Mouse (Mus musculus) CH12.LX (cell line): ENCODE data around the gene H2-Q2. TPM values are rescaled to one million over a fixed set of nuclear protein-coding genes. Genes with fewer than 3 reads are reported as not detected.
"Not testable (repeated sequence)": the region's sequence is repeated elsewhere in the genome, so short reads cannot be mapped to it uniquely, and the experiment has no call there.

Source experiments
- DNase-seq: peaks from one replicate; pipeline ENCODE4 v3.0.0-alpha.2; 2013; ENCODE audit errors: extremely low read depth
- H3K27ac ChIP-seq: 2 replicates; pipeline ENCODE4 v1.5.1; 2012; ENCODE audit warnings: low read depth, mild to moderate bottlenecking, control low read depth, moderate library complexity; ENCODE audit not compliant: insufficient read depth
- H3K27me3 ChIP-seq: replicated peaks from 2 replicates; pipeline ENCODE3; 2012; ENCODE audit warnings: inconsistent platforms
- H3K36me3 ChIP-seq, 2 experiments: replicated peaks in 1 of 2; 2 replicates each; pipeline versions ENCODE3 to v1.6.1; 2012; ENCODE audit warnings: inconsistent platforms in 1 of 2, low read length in 1 of 2, mild to moderate bottlenecking in 1 of 2, mixed read lengths in 1 of 2, moderate library complexity in 1 of 2; ENCODE audit not compliant: control insufficient read depth in 1 of 2, insufficient read depth in 1 of 2
- H3K4me1 ChIP-seq, 2 experiments: 2 replicates each; pipeline ENCODE4 v1.6.1; 2012; ENCODE audit warnings: inconsistent platforms in 1 of 2, moderate library complexity in 1 of 2; ENCODE audit not compliant: insufficient read depth in 2 of 2, control insufficient read depth in 1 of 2
- H3K4me2 ChIP-seq: 2 replicates; pipeline ENCODE4 v1.6.1; 2012; ENCODE audit warnings: low read depth, mild to moderate bottlenecking, control low read depth; ENCODE audit not compliant: poor library complexity, insufficient read depth, severe bottlenecking
- H3K4me3 ChIP-seq, 3 experiments: fragments of 150-350 bp in 1 of 3; sonication (generic) in 1 of 3; replicated peaks in 1 of 3; 2 replicates each; pipeline versions ENCODE3 to v1.5.1; 2011 to 2012; ENCODE audit warnings: low read depth in 2 of 3, low read length in 2 of 3, mild to moderate bottlenecking in 2 of 3, moderate library complexity in 2 of 3, control low read depth in 1 of 3, improper control_type of control experiment in 1 of 3, inconsistent platforms in 1 of 3, mixed read lengths in 1 of 3; ENCODE audit not compliant: poor library complexity in 1 of 3
- H3K79me2 ChIP-seq: replicated peaks from 2 replicates; pipeline ENCODE4 v1.6.1; 2012; ENCODE audit warnings: mild to moderate bottlenecking, moderate library complexity; ENCODE audit not compliant: control insufficient read depth, poor library complexity, insufficient read depth, severe bottlenecking; ENCODE audit errors: extremely low read depth
- H3K9ac ChIP-seq: 2 replicates; pipeline ENCODE4 v1.6.1; 2012; ENCODE audit warnings: low read depth, mild to moderate bottlenecking, control low read depth, moderate library complexity; ENCODE audit not compliant: insufficient read depth
- H3K9me3 ChIP-seq: replicated peaks from 2 replicates; pipeline ENCODE3; 2012; ENCODE audit warnings: low read length, inconsistent platforms, mixed read lengths
- BHLHE40 ChIP-seq: IDR thresholded peaks from 2 replicates; pipeline ENCODE4 v1.6.1; 2011; ENCODE audit warnings: mild to moderate bottlenecking, low read depth, low read length, improper control_type of control experiment
- EP300 ChIP-seq: IDR thresholded peaks from 2 replicates; pipeline ENCODE4 v1.6.1; 2011; ENCODE audit warnings: low read length, improper control_type of control experiment
- JUN ChIP-seq: IDR thresholded peaks from 2 replicates; pipeline ENCODE4 v1.6.1; 2011; ENCODE audit warnings: low read depth, mild to moderate bottlenecking, low read length, improper control_type of control experiment, moderate library complexity; ENCODE audit not compliant: insufficient read depth
- MAX ChIP-seq: IDR thresholded peaks from 2 replicates; pipeline ENCODE4 v1.6.1; 2011; ENCODE audit warnings: low read length, improper control_type of control experiment
- MEF2A ChIP-seq: IDR thresholded peaks from 2 replicates; pipeline ENCODE4 v1.6.1; 2014; ENCODE audit warnings: low read depth, mild to moderate bottlenecking, inconsistent platforms, low read length, improper control_type of control experiment, borderline replicate concordance
- MYC ChIP-seq: IDR thresholded peaks from 2 replicates; pipeline ENCODE4 v1.6.1; 2011; ENCODE audit warnings: low read depth, mild to moderate bottlenecking, improper control_type of control experiment, low read length
- NELFE ChIP-seq: IDR thresholded peaks from 2 replicates; pipeline ENCODE4 v1.6.1; 2011; ENCODE audit warnings: low read depth, low read length, improper control_type of control experiment
- POLR2AphosphoS2 ChIP-seq: IDR thresholded peaks from 2 replicates; pipeline ENCODE4 v1.6.1; 2011; ENCODE audit warnings: low read depth, low read length, improper control_type of control experiment
- RCOR1 ChIP-seq: conservative IDR thresholded peaks from 2 replicates; pipeline ENCODE4 v1.6.1; 2012; ENCODE audit warnings: low read depth, mild to moderate bottlenecking, inconsistent platforms, low read length, improper control_type of control experiment
- SIN3A ChIP-seq: IDR thresholded peaks from 2 replicates; pipeline ENCODE4 v1.6.1; 2012; ENCODE audit warnings: low read length, improper control_type of control experiment, inconsistent platforms
- TCF12 ChIP-seq: IDR thresholded peaks from 2 replicates; pipeline ENCODE4 v1.6.1; 2014; ENCODE audit warnings: low read depth, mild to moderate bottlenecking, inconsistent platforms, low read length, improper control_type of control experiment
- USF1 ChIP-seq: IDR thresholded peaks from 2 replicates; pipeline ENCODE4 v1.6.1; 2014; ENCODE audit warnings: low read depth, mild to moderate bottlenecking, inconsistent platforms, low read length, improper control_type of control experiment
- ZMIZ1 ChIP-seq: IDR thresholded peaks from 2 replicates; pipeline ENCODE4 v1.6.1; 2012; ENCODE audit warnings: low read depth, mild to moderate bottlenecking, inconsistent platforms, low read length, improper control_type of control experiment
- ZNF384 ChIP-seq: IDR thresholded peaks from 2 replicates; pipeline ENCODE4 v1.6.1; 2012; ENCODE audit warnings: low read depth, low read length, improper control_type of control experiment, inconsistent platforms
- dilution Hi-C: fragments of 300-500 bp; cut with MboI; formaldehyde crosslinking; loops from 2 replicates; pipeline ENCODE4 v1.14.3; 2020; ENCODE audit warnings: low sequenced_read_pairs; ENCODE audit not compliant: extremely low pct_unique_long_range_greater_than_20kb, extremely low pct_ligation_motif_present
- in situ Hi-C: fragments of 300-500 bp; cut with MboI; formaldehyde crosslinking; loops from 3 replicates; pipeline ENCODE4 v1.14.3; 2019; ENCODE audit warnings: low sequenced_read_pairs, low pct_ligation_motif_present, low pct_unique_long_range_greater_than_20kb, mixed read lengths
- polyA plus RNA-seq: library from polyadenylated mRNA; unstranded; fragments of >175 nt; gene quantifications from 2 replicates; pipeline ENCODE4 v1.2.1, GENCODE M21; 2012; ENCODE audit warnings: low read depth; ENCODE audit not compliant: insufficient read length
- total RNA-seq, 2 experiments: library from RNA; depleted of rRNA; stranded (reverse); fragments of 300-350 nt in 1 of 2; fragments of >200 nt in 1 of 2; gene quantifications; 2 replicates each; pipeline ENCODE4 v1.2.3; 2012 to 2014

Gene H2-Q2
- total and polyA plus RNA-seq, 3 experiments = 0.47 to 21.6 TPM; not detected in 1

DNA sequence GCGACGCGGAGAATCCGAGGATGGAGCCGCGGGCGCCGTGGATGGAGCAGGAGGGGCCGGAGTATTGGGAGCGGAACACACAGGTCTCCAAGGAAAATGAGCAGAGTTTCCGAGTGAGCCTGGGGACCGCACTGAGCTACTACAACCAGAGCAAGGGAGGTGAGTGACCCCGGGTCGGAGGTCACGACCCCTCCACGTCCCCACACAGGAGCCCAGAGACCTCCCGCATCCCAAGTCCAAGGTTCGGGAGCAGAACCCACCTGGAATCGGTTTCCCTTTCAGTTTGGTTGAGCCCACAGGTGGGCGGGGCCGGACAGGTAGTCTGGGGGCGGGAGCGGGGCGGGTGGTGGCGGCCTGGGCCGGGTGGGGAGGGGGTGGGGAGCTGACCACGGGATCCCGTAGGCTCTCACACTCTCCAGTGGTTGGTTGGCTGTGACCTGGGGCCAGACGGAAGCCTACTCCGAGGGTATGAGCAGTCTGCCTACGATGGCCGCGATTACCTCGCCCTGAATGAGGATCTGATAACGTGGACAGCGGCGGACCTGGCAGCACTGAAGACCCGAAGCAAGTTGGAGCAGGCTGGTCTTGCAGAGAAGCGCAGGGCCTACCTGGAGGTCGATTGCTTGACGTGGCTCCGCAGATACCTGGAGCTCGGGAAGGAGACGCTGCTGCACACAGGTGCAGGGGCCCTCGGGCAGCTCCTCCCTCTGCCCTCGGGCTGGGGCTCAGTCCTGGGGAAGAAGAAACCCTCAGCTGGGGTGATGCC, 852 bp downstream of the H2-Q2 start:
- no peaks in the 10 kb centered on the region for H3K9me3 ChIP-seq
- no peaks in the 10 kb centered on the region for H3K27me3 ChIP-seq
- H3K4me1 ChIP-seq = no peaks in the 10 kb centered on the region
- H3K27ac ChIP-seq = no peak overlapping the region
- in situ Hi-C loops (no loop called here), dilution Hi-C loops (no loop called here)
- no peak for TF ChIP-seq BHLHE40
- no peak for TF ChIP-seq USF1
- no peak for TF ChIP-seq RCOR1
- no peak for TF ChIP-seq TCF12
- no peak for TF ChIP-seq MEF2A
- TF ChIP-seq NELFE = no peak
- TF ChIP-seq MYC = no peak
- TF ChIP-seq SIN3A = no peak
- TF ChIP-seq MAX = no peak
- TF ChIP-seq EP300 = no peak
- no peak for TF ChIP-seq POLR2AphosphoS2
- no peak for TF ChIP-seq ZNF384
- no peak for TF ChIP-seq JUN
- TF ChIP-seq ZMIZ1 = no peak
- H3K4me3 ChIP-seq = no peak overlapping the region
- H3K36me3 ChIP-seq = no peaks in the 10 kb centered on the region
- H3K4me2 ChIP-seq = no peak overlapping the region
- no peaks in the 10 kb centered on the region for H3K79me2 ChIP-seq
- H3K9ac ChIP-seq = no peak overlapping the region
- no peak for DNase-seq

DNA sequence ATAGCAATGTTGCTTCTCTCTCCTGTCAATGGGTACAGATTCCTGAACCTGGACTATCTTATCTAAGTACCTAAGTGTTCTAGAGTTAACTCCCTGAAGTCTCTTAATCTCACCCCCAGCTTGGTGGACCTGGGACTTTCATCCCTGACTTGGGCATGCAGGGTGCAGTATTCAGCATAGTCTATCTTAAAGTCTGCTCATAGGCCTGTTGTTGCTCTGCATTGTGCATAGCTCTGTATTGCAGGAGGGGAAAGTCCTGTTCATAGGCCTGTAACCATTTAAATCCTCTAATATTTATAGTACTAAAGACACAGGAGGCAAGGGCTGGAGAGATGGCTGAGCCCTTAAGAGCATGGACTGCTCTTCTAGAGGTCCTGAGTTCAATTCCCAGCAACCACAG, 5.6 kb downstream of the H2-Q2 start:
- H3K27me3 ChIP-seq, H3K79me2 ChIP-seq, H3K4me3 ChIP-seq, DNase-seq, H3K4me1 ChIP-seq, H3K9me3 ChIP-seq, H3K27ac ChIP-seq, in situ Hi-C loops, H3K4me2 ChIP-seq, dilution Hi-C loops, H3K36me3 ChIP-seq, H3K9ac ChIP-seq: not testable (repeated sequence)

DNA sequence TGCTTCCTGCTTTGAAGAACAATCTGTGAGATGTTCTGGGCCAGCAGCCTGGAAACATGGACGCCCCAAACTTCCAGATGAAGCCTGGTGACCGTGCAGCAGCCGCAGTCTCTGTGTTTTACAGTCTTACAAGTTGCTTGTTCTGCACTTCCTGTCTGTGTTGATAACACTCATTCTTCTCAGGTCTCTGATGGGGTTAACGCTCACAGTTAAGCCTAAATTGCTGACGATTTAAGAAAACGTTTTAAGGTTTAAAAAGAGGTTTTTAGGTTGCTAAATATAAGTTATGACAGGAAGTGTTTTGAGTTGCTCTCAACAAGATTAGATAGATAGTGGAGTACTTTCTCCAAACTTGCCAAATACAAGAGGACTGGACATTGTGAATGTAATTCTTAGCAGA, 11.2 kb downstream of the H2-Q2 start:
- dilution Hi-C loops, DNase-seq, H3K79me2 ChIP-seq, H3K27ac ChIP-seq, H3K36me3 ChIP-seq, H3K4me3 ChIP-seq, H3K4me1 ChIP-seq, H3K9me3 ChIP-seq, H3K9ac ChIP-seq, H3K4me2 ChIP-seq, in situ Hi-C loops, H3K27me3 ChIP-seq: not testable (repeated sequence)
